Mouse (Mus musculus) spleen, postnatal 36 days (tissue): Measurements from ENCODE around the gene Prrg2.

Experiments
- DNase-seq, 2 experiments: peaks; one replicate each; pipeline ENCODE4 v3.0.0; 2022; ENCODE audit warnings: low spot score in 2 of 2, mixed read lengths in 1 of 2

Prrg2 gene

DNA sequence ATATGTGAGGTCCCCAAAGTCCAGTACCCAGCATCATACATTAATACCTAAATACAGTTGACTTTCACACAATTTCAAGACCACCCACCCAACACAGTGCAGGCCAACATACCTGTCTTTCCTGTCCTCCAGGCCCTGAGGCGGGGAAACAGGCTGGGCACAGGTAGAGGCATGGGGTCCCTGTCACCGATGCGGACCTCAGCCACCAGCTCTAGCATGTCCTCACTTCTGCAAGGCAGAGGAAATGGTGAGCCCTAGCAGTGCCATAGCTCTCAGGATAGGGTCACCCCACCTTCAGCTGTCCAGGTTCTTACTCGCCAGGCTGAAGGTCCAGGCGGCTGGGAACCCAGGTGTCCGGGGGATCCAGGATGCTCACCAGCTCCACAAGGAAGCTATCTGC lies 50.5 kb downstream of the Prrg2 start:
- DNase-seq: no peak

DNA sequence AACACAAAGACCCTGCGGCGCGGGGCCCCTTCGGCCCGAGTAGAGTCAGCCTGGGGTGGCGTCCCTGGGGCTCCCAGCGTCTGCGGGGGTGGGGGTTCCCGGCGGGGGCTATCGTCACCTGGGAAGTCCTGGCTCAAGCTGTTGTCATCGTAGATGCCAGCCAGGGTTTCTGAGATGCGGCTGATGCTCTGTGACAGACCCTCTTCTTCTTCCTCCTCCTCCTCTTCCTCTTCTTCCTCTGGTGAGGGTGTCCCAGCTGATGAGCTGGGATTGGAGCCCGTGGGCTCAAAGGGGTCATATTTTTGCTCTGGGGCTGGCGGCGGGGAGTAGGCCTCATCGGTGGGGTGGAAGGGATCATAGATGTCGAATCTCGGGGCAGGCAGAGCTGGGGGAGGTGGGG lies 54.1 kb downstream of the Prrg2 start:
- no peak for DNase-seq

DNA sequence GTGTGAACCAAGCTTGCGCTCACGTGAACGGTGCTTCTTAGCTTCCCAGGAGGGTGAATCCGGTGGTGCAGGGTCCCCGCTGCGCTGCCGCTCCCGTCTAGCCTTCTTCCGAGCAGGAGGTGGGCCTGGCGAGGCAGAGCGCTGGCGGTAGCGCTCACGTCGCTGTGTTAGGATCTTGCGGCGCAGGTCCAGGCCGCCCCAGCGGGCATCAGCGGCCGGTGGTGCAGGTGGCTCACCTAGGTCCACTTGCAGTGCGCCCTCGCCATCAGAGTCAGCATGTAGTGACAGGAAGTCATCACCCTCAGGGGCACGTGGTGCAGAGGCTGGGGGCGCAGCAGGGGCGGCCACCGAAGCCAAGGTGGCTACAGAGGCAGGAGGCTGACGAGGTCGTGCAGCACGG lies 54.6 kb downstream of the Prrg2 start:
- no peak for DNase-seq

DNA sequence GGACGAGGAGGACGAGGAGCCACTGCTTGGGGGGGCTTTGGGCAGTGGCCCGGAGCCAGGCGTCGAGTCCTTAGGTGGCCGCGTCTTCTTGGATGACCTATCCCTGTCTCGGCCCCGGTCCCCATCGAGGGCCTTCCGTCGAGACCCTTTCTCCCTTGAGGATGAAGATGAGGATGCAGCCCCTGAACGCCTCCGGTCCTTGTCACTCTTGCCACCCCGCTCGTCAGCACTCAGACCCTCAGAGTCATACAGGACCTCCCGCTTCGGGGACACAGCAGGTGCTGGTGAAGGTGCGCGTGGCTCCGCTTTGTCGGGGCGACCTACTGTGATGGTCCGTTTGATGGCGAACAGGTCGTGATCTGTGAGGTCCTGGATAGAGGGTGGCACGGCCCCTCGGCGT lies 55.3 kb downstream of the Prrg2 start:
- no peak for DNase-seq

DNA sequence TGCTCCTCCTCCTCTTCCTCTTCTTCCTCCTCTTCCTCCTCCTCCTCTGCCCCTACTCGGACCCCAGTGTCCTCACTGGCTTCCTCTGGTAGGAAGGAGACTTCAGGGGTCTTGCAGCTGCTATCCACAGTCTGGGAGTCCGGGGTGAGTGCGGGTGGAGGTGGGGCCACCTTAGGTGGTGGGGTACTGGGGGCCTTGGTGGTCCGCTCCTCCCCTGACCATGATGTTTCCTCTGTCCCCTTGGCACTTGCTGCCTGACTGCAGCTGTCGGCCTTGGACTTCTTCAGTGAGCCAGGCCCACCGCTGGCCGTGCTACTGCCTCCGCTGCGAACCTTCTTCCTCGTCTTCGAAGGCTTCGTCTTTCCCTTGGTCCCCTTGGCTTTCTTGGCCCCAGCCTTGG lies 56.0 kb downstream of the Prrg2 start:
- DNase-seq: no peak

DNA sequence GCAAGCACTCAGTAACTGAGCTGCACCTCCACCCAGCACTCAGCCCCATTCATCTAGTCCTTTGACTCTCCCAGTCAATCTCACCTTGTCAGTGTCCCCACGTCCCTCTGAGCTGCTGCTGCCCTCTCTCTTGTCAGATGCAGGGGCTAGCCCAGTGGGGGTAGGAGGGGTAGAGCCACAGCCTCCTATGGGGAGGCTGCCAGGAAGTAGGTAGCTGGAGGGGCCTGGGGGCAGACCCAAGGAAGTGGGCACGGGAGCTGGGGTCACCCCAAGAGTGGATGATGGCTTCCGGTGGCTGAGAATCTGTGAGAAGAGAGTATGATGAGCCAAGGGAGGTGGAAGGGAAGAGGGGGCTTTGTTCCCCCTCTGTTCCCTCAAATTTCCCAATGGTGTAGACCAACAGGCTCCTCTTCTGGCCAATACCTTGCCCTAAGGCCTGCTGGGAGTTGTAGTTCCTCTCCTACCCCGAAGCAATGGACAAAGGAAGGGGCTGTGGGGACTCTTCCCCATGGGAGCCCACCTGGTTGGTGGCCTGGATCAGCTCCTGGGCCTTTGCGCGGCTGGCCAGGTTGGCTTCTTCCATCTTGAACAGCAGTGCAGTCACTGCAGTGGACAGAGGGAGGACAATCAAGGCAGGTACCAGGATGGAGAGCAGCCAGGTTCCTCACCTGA lies 57.0 kb downstream of the Prrg2 start:
- no peak for DNase-seq

DNA sequence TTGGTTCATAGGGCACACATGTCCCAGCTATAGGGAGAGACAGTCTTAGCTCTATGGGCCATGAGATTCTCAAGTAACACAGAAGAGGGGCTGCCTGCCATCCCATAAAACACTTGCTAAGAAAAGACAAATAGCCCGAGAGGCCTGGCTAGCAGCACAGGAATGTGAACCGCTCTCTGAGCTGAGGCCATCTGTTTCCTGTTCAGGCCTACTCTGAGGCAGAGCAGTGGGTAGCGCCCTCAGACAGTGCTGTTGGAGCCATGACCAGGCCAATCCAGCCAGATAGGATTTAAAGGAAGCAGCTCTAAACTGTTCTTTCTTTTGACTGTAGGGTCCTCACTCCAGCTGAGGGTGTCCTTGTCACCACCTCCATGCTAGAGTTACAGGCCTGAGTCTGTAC lies 57.9 kb downstream of the Prrg2 start:
- no peak for DNase-seq
